8 mouse cellular contexts compared by ENCODE assay signal in genomic region chr16:25465435-25466139, GRCm38 (mm10).
DNase-seq lines count a peak whose midpoint lies in the region; ATAC-seq and TF ChIP-seq lines count a peak whose summit lies in the region.

No protein-coding gene starts in this region.

- no peak for TF ChIP-seq POLR2A in lung, adult 2 months (IDR thresholded peaks at IDR 0.05; ENCODE audit: borderline replicate concordance, extremely low read depth, low read depth, low read length)

- ATAC-seq in frontal cortex, adult (ENCODE audit: low TSS enrichment), result peak; percentile 71

- 32% methylated on average over 13 of the region's 13 CpGs for WGBS in lung, adult 2 months

- peak; percentile 30 for DNase-seq in layer of hippocampus, adult 11-12 months (ENCODE audit: low spot score)
- no peak for DNase-seq in layer of hippocampus, adult 9-10 months (ENCODE audit: low spot score)
- DNase-seq in heart, postnatal 36 days, result peak; percentile 19 to 21
- peak; percentile 41 for DNase-seq in lung, adult 2 months
- peak; percentile 20 for DNase-seq in skeletal muscle tissue, adult 2 months (ENCODE audit: low read depth, low spot score)
- DNase-seq in thymus, postnatal 14 days, result no peak
- DNase-seq in spleen, adult 12 weeks (ENCODE audit: low spot score), result no peak

- H3K4me1 ChIP-seq in lung, adult 2 months (ENCODE audit: control insufficient read depth, insufficient read depth, low read length), result peaks cover 3% of the 10 kb centered on the region

- no peak overlapping the region for H3K4me3 ChIP-seq in lung, adult 2 months (replicated peaks; ENCODE audit: extremely low read depth, low read depth, low read length)

- intact Hi-C loops in heart, postnatal 36 days (cut with DNase I), result no loop called here

- no peak for TF ChIP-seq CTCF in lung, adult 2 months (IDR thresholded peaks at IDR 0.05; ENCODE audit: insufficient read depth, low read length)

Comparison
In these comparisons a context has a peak if more than half of its experiments do, and no peak if none do; other contexts are left out.
1. DNase-seq: peak in layer of hippocampus, adult 11-12 months (single experiment), heart, postnatal 36 days (2 of 2), lung, adult 2 months (single experiment) and skeletal muscle tissue, adult 2 months (single experiment); none in layer of hippocampus, adult 9-10 months (single experiment), thymus, postnatal 14 days (single experiment) and spleen, adult 12 weeks (single experiment).